Mouse (Mus musculus): ENCODE measurements around the gene Mogs. TPM values are rescaled to one million over a fixed set of nuclear protein-coding genes. Genes with fewer than 3 reads are reported as not detected.

Gene Mogs
- total and polyA plus RNA-seq, 3 experiments: 28.3 to 104 (median 44.6) TPM

GRCm38 (mm10) chr6:83134951-83135513 is 19.7 kb downstream of the Mogs start, which contains the start of gene Rtkn:
Gene Rtkn, plus strand, starts transcription at chr6:83135463.
- H3K27me3 ChIP-seq (ENCODE audit: insufficient read depth, low read length): peaks cover 2% of the 10 kb centered on the region; the same call in 1 of the 2 replicates
- no peak for ATAC-seq (ENCODE audit: extremely low read depth, insufficient number of reproducible peaks, low FRiP score, poor library complexity, severe bottlenecking)
- no peaks in the 10 kb centered on the region for H3K9me3 ChIP-seq (replicated peaks)
- no peak for DNase-seq (ENCODE audit: low spot score)
- H3K4me1 ChIP-seq (ENCODE audit: insufficient read depth, low read depth, low read length): peaks cover 55% of the 10 kb centered on the region
- peaks cover 12% of the 10 kb centered on the region for H3K36me3 ChIP-seq (replicated peaks)
- TF ChIP-seq POLR2AphosphoS5 (IDR thresholded peaks at IDR 0.05; ENCODE audit: insufficient replicate concordance, low read depth, low read length) (no peak), CTCF (IDR thresholded peaks at IDR 0.05; ENCODE audit: low read depth, low read length) (no peak), TAL1 (conservative IDR thresholded peaks at IDR 0.05; ENCODE audit: low read depth, low read length) (no peak), GATA2 (IDR thresholded peaks at IDR 0.05; ENCODE audit: borderline replicate concordance, low read depth, low read length) (no peak), GATA1 (IDR thresholded peaks at IDR 0.05; ENCODE audit: borderline replicate concordance, low read length) (no peak)
- H3K4me3 ChIP-seq (ENCODE audit: low read depth, low read length): 0 out of 2 replicates have a peak within 1 kb of the TSS, but pooled peaks have one; percentile 74

GRCm38 (mm10) chr6:83135571-83136161 is 20.4 kb downstream of the Mogs start:
- Histone ChIP-seq H3K4me3 (ENCODE audit: low read depth, low read length) (no peak overlapping the region), H3K27me3 (ENCODE audit: insufficient read depth, low read length) (peaks cover 3% of the 10 kb centered on the region; the same call in 1 of the 2 replicates), H3K36me3 (replicated peaks) (peaks cover 12% of the 10 kb centered on the region), H3K4me1 (ENCODE audit: insufficient read depth, low read depth, low read length) (peaks cover 55% of the 10 kb centered on the region), H3K9me3 (replicated peaks) (no peaks in the 10 kb centered on the region)
- TF ChIP-seq CTCF (IDR thresholded peaks at IDR 0.05; ENCODE audit: low read depth, low read length) (no peak), TAL1 (conservative IDR thresholded peaks at IDR 0.05; ENCODE audit: low read depth, low read length) (no peak), GATA2 (IDR thresholded peaks at IDR 0.05; ENCODE audit: borderline replicate concordance, low read depth, low read length) (no peak), GATA1 (IDR thresholded peaks at IDR 0.05; ENCODE audit: borderline replicate concordance, low read length) (no peak), POLR2AphosphoS5 (IDR thresholded peaks at IDR 0.05; ENCODE audit: insufficient replicate concordance, low read depth, low read length) (no peak)
- ATAC-seq (ENCODE audit: extremely low read depth, insufficient number of reproducible peaks, low FRiP score, poor library complexity, severe bottlenecking): no peak
- no peak for DNase-seq (ENCODE audit: low spot score)

- DNase-seq (ENCODE audit: low spot score) (no peak), ATAC-seq (ENCODE audit: extremely low read depth, insufficient number of reproducible peaks, low FRiP score, poor library complexity, severe bottlenecking) (no peak)
- H3K27me3 ChIP-seq (ENCODE audit: insufficient read depth, low read length): peaks cover 3% of the 10 kb centered on the region; the same call in 1 of the 2 replicates
- H3K36me3 ChIP-seq (replicated peaks): peaks cover 12% of the 10 kb centered on the region
- no peaks in the 10 kb centered on the region for H3K9me3 ChIP-seq (replicated peaks)
- TF ChIP-seq GATA1 (IDR thresholded peaks at IDR 0.05; ENCODE audit: borderline replicate concordance, low read length) (no peak), POLR2AphosphoS5 (IDR thresholded peaks at IDR 0.05; ENCODE audit: insufficient replicate concordance, low read depth, low read length) (no peak), TAL1 (conservative IDR thresholded peaks at IDR 0.05; ENCODE audit: low read depth, low read length) (no peak), CTCF (IDR thresholded peaks at IDR 0.05; ENCODE audit: low read depth, low read length) (no peak), GATA2 (IDR thresholded peaks at IDR 0.05; ENCODE audit: borderline replicate concordance, low read depth, low read length) (no peak)
- H3K4me1 ChIP-seq (ENCODE audit: insufficient read depth, low read depth, low read length): peaks cover 51% of the 10 kb centered on the region
- peak overlapping the region; percentile 74 for H3K4me3 ChIP-seq (ENCODE audit: low read depth, low read length)
These were observed 21.1 kb downstream of the Mogs start for GRCm38 (mm10) chr6:83136291-83136880.

GRCm38 (mm10) chr6:83136881-83137575 is 21.7 kb downstream of the Mogs start:
- Histone ChIP-seq H3K4me3 (ENCODE audit: low read depth, low read length) (peak overlapping the region; percentile 74), H3K9me3 (replicated peaks) (no peaks in the 10 kb centered on the region), H3K36me3 (replicated peaks) (peaks cover 12% of the 10 kb centered on the region), H3K4me1 (ENCODE audit: insufficient read depth, low read depth, low read length) (peaks cover 46% of the 10 kb centered on the region), H3K27me3 (ENCODE audit: insufficient read depth, low read length) (peaks cover 3% of the 10 kb centered on the region; the same call in 1 of the 2 replicates)
- ATAC-seq (ENCODE audit: extremely low read depth, insufficient number of reproducible peaks, low FRiP score, poor library complexity, severe bottlenecking) (peak; percentile 51), DNase-seq (ENCODE audit: low spot score) (peak; percentile 74)
- TF ChIP-seq TAL1 (conservative IDR thresholded peaks at IDR 0.05; ENCODE audit: low read depth, low read length) (no peak), GATA1 (IDR thresholded peaks at IDR 0.05; ENCODE audit: borderline replicate concordance, low read length) (no peak), GATA2 (IDR thresholded peaks at IDR 0.05; ENCODE audit: borderline replicate concordance, low read depth, low read length) (no peak), CTCF (IDR thresholded peaks at IDR 0.05; ENCODE audit: low read depth, low read length) (no peak), POLR2AphosphoS5 (IDR thresholded peaks at IDR 0.05; ENCODE audit: insufficient replicate concordance, low read depth, low read length) (no peak)

GRCm38 (mm10) chr6:83137576-83137950 is 22.3 kb downstream of the Mogs start:
- Histone ChIP-seq H3K4me3 (ENCODE audit: low read depth, low read length) (peak overlapping the region; percentile 74), H3K4me1 (ENCODE audit: insufficient read depth, low read depth, low read length) (peaks cover 48% of the 10 kb centered on the region), H3K27me3 (ENCODE audit: insufficient read depth, low read length) (peaks cover 7% of the 10 kb centered on the region; the same call in 1 of the 2 replicates), H3K36me3 (replicated peaks) (peaks cover 12% of the 10 kb centered on the region), H3K9me3 (replicated peaks) (no peaks in the 10 kb centered on the region)
- peak; percentile 74 for DNase-seq (ENCODE audit: low spot score)
- peak; percentile 56 for ATAC-seq (ENCODE audit: extremely low read depth, insufficient number of reproducible peaks, low FRiP score, poor library complexity, severe bottlenecking)
- TF ChIP-seq GATA2 (IDR thresholded peaks at IDR 0.05; ENCODE audit: borderline replicate concordance, low read depth, low read length): no peak
- no peak for TF ChIP-seq POLR2AphosphoS5 (IDR thresholded peaks at IDR 0.05; ENCODE audit: insufficient replicate concordance, low read depth, low read length)
- no peak for TF ChIP-seq GATA1 (IDR thresholded peaks at IDR 0.05; ENCODE audit: borderline replicate concordance, low read length)
- no peak for TF ChIP-seq CTCF (IDR thresholded peaks at IDR 0.05; ENCODE audit: low read depth, low read length)
- no peak for TF ChIP-seq TAL1 (conservative IDR thresholded peaks at IDR 0.05; ENCODE audit: low read depth, low read length)
